Comparison of ENCODE assay signal across 10 mouse cellular contexts in genomic region chr17:29395381-29395780, GRCm38 (mm10). TPM values are rescaled to one million over a fixed set of nuclear protein-coding genes. Genes with fewer than 3 reads are reported as not detected.
DNase-seq lines count a peak whose midpoint lies in the region; ATAC-seq and TF ChIP-seq lines count a peak whose summit lies in the region.
"Had no signal": no experiment of that assay in that cellular context is flagged by ENCODE, and none has a peak within 500 bp of the region (broad histone marks: within the 10 kb centered on the region; RNA-seq: fewer than 3 reads in every experiment).

No protein-coding gene starts in this region.

- TF ChIP-seq CTCF in gastrocnemius, adult 2 months (IDR thresholded peaks at IDR 0.05): no peak

- intact Hi-C loops in gastrocnemius, adult 2 months (cut with DNase I): loop anchor here (5.0 kb wide), 1 partner anchor 62 kb away; no protein-coding TSS in a partner anchor

- H3K9ac ChIP-seq in heart, embryonic 15.5 days: no peak overlapping the region
- no peak overlapping the region for H3K9ac ChIP-seq in midbrain, embryonic 16.5 days (ENCODE audit: low read depth, low read length)
- H3K9ac ChIP-seq: embryonic facial prominence, embryonic 15.5 days; limb, embryonic 13.5 days had no signal

- H3K36me3 ChIP-seq in heart, embryonic 15.5 days: no peaks in the 10 kb centered on the region
- no peaks in the 10 kb centered on the region for H3K36me3 ChIP-seq in hindbrain, embryonic 10.5 days
- H3K36me3 ChIP-seq in midbrain, embryonic 16.5 days (ENCODE audit: control insufficient read depth, insufficient read depth, low read length): no peaks in the 10 kb centered on the region
- H3K36me3 ChIP-seq: embryonic facial prominence, embryonic 15.5 days; limb, embryonic 13.5 days had no signal

- ATAC-seq in heart, embryonic 15.5 days (replicated peaks; ENCODE audit: insufficient number of reproducible peaks, insufficient read depth, low FRiP score, low read depth): no peak
- no peak for ATAC-seq in midbrain, embryonic 16.5 days

- peak; percentile 52 for DNase-seq in gastrocnemius, adult 2 months
- no peak for DNase-seq in gastrocnemius, postnatal 4 days (ENCODE audit: low spot score in 2 of 2)
- DNase-seq in lung, postnatal 10 days: peak; percentile 54
- DNase-seq in thymus, adult 18-20 months: peak; percentile 37 to 60
- DNase-seq in hindbrain, embryonic 10.5 days (ENCODE audit: low spot score): no peak
- DNase-seq in kidney, adult 18-20 months: no peak

- no peak overlapping the region for H3K4me2 ChIP-seq in heart, embryonic 15.5 days
- H3K4me2 ChIP-seq in midbrain, embryonic 16.5 days (ENCODE audit: low read length): no peak overlapping the region
- H3K4me2 ChIP-seq: embryonic facial prominence, embryonic 15.5 days; limb, embryonic 13.5 days had no signal

- no peaks in the 10 kb centered on the region for H3K27me3 ChIP-seq in heart, embryonic 15.5 days
- peaks cover 29% of the 10 kb centered on the region for H3K27me3 ChIP-seq in hindbrain, embryonic 10.5 days (ENCODE audit: insufficient read depth, poor library complexity, severe bottlenecking)
- H3K27me3 ChIP-seq in midbrain, embryonic 16.5 days (ENCODE audit: control insufficient read depth, insufficient read depth, low read depth, low read length): no peaks in the 10 kb centered on the region
- H3K27me3 ChIP-seq: embryonic facial prominence, embryonic 15.5 days; limb, embryonic 13.5 days had no signal

- peaks cover 36% of the 10 kb centered on the region for H3K4me1 ChIP-seq in heart, embryonic 15.5 days (replicated peaks)
- H3K4me1 ChIP-seq in hindbrain, embryonic 10.5 days (replicated peaks): peaks cover 41% of the 10 kb centered on the region
- H3K4me1 ChIP-seq in midbrain, embryonic 16.5 days (ENCODE audit: control insufficient read depth, insufficient read depth, low read length): peaks cover 15% of the 10 kb centered on the region; the same call in 1 of the 2 replicates

- H3K9me3 ChIP-seq in heart, embryonic 15.5 days (replicated peaks): no peaks in the 10 kb centered on the region
- no peaks in the 10 kb centered on the region; the same call in 1 of the 2 replicates for H3K9me3 ChIP-seq in hindbrain, embryonic 10.5 days
- H3K9me3 ChIP-seq in midbrain, embryonic 16.5 days (replicated peaks; ENCODE audit: control insufficient read depth, low read length, poor library complexity, severe bottlenecking): no peaks in the 10 kb centered on the region
- H3K9me3 ChIP-seq: embryonic facial prominence, embryonic 15.5 days; limb, embryonic 13.5 days had no signal

- peak overlapping the region; percentile 91 for H3K27ac ChIP-seq in gastrocnemius, adult 2 months
- H3K27ac ChIP-seq in heart, embryonic 15.5 days: peak overlapping the region; percentile 28; the same call in 1 of the 2 replicates
- H3K27ac ChIP-seq in hindbrain, embryonic 10.5 days: no peak overlapping the region
- H3K27ac ChIP-seq in midbrain, embryonic 16.5 days (ENCODE audit: low read length): no peak overlapping the region
- H3K27ac ChIP-seq: embryonic facial prominence, embryonic 15.5 days; limb, embryonic 13.5 days had no signal

- peak overlapping the region; percentile 34 for H3K4me3 ChIP-seq in gastrocnemius, adult 2 months
- H3K4me3 ChIP-seq in heart, embryonic 15.5 days: no peak overlapping the region
- H3K4me3 ChIP-seq in hindbrain, embryonic 10.5 days: no peak overlapping the region
- no peak overlapping the region for H3K4me3 ChIP-seq in midbrain, embryonic 16.5 days (ENCODE audit: low read depth, low read length)
- H3K4me3 ChIP-seq: embryonic facial prominence, embryonic 15.5 days; limb, embryonic 13.5 days had no signal

- 62% methylated on average over 7 of the region's 7 CpGs for WGBS in heart, embryonic 15.5 days
- WGBS in hindbrain, embryonic 10.5 days: 68% methylated on average over 7 of the region's 7 CpGs
- 71% methylated on average over 7 of the region's 7 CpGs for WGBS in midbrain, embryonic 16.5 days

RNA-seq across cellular contexts. Expression of gene Fgd2, which starts 34.7 kb away (rescaled TPM):
- total RNA-seq in gastrocnemius, adult 2 months (2021): 1 to 10 TPM in 1 of 2 experiments, under 1 TPM in 1; 0.74 to 1.1 TPM
- 1 to 10 TPM; 4.2 to 4.5 TPM for total RNA-seq in gastrocnemius, postnatal 4 days (2021)
- 3.0 and 7.0 TPM in 2 replicates for polyA plus RNA-seq in heart, embryonic 15.5 days (2015; fragmentation: Nextera tagmentation; extraction: Ambion mirVana)
- 5.9 and 7.5 TPM in 2 replicates for polyA plus RNA-seq in hindbrain, embryonic 10.5 days (2016; fragmentation: Nextera tagmentation; extraction: Ambion mirVana)
- polyA plus RNA-seq in midbrain, embryonic 16.5 days (2015; fragmentation: Nextera tagmentation; extraction: Ambion mirVana): 8.6 and 12.7 TPM in 2 replicates

RNA-seq across cellular contexts. Expression of gene Mtch1, which starts 47.6 kb away (rescaled TPM):
- total RNA-seq in gastrocnemius, adult 2 months (2021): 100 to 1,000 TPM in 1 of 2 experiments, 10 to 100 TPM in 1; 78.5 to 109 TPM
- total RNA-seq in gastrocnemius, postnatal 4 days (2021): 100 to 1,000 TPM; 302 to 317 TPM
- polyA plus RNA-seq in heart, embryonic 15.5 days (2015; fragmentation: Nextera tagmentation; extraction: Ambion mirVana): 224 and 299 TPM in 2 replicates
- 338 and 391 TPM in 2 replicates for polyA plus RNA-seq in hindbrain, embryonic 10.5 days (2016; fragmentation: Nextera tagmentation; extraction: Ambion mirVana)
- 463 and 470 TPM in 2 replicates for polyA plus RNA-seq in midbrain, embryonic 16.5 days (2015; fragmentation: Nextera tagmentation; extraction: Ambion mirVana)

Comparison
In these comparisons a context has a peak if more than half of its experiments do, and no peak if none do; other contexts are left out.
1. DNase-seq: peak in gastrocnemius, adult 2 months (single experiment), lung, postnatal 10 days (single experiment) and thymus, adult 18-20 months (2 of 2); none in gastrocnemius, postnatal 4 days (0 of 2), hindbrain, embryonic 10.5 days (single experiment) and kidney, adult 18-20 months (single experiment).
2. H3K27ac ChIP-seq: peak in gastrocnemius, adult 2 months (single experiment) and heart, embryonic 15.5 days (single experiment); none in hindbrain, embryonic 10.5 days (single experiment) and midbrain, embryonic 16.5 days (single experiment).